In genomic region chr7:124708771-124709485, GRCm38 (mm10) we compare ENCODE assay signal across 10 mouse cellular contexts.
A peak's percentile ranks its signal among the peaks of the same experiment; 100 is the strongest.
DNase-seq lines count a peak whose midpoint lies in the region; ATAC-seq and TF ChIP-seq lines count a peak whose summit lies in the region.
"Had no signal": no experiment of that assay in that cellular context is flagged by ENCODE, and none has a peak within 500 bp of the region (broad histone marks: within the 10 kb centered on the region; RNA-seq: fewer than 3 reads in every experiment).

No protein-coding gene starts in this region.

- H3K4me2 ChIP-seq in hindbrain, embryonic 14.5 days (replicated peaks) = no peak overlapping the region
- H3K4me2 ChIP-seq in hindbrain, embryonic 11.5 days (replicated peaks; ENCODE audit: low read depth, low read length) = no peak overlapping the region
- no peak overlapping the region for H3K4me2 ChIP-seq in lung, postnatal 0 days (replicated peaks; ENCODE audit: low read depth, low read length)

- TF ChIP-seq EP300 in lung, postnatal 0 days (IDR thresholded peaks at IDR 0.05) = no peak

- H3K9ac ChIP-seq in hindbrain, embryonic 14.5 days = no peak overlapping the region
- no peak overlapping the region for H3K9ac ChIP-seq in hindbrain, embryonic 11.5 days (ENCODE audit: low read depth, low read length)
- no peak overlapping the region for H3K9ac ChIP-seq in lung, postnatal 0 days (replicated peaks; ENCODE audit: low read depth)

- H3K9me3 ChIP-seq in hindbrain, embryonic 14.5 days (ENCODE audit: control insufficient read depth, low read length) = no peaks in the 10 kb centered on the region
- no peaks in the 10 kb centered on the region for H3K9me3 ChIP-seq in hindbrain, embryonic 11.5 days (ENCODE audit: control insufficient read depth, low read length)
- H3K9me3 ChIP-seq in lung, postnatal 0 days (ENCODE audit: low read length) = no peaks in the 10 kb centered on the region

- WGBS in hindbrain, embryonic 14.5 days = 38% methylated on average over 11 of the region's 11 CpGs
- 58% methylated on average over 11 of the region's 11 CpGs for WGBS in hindbrain, embryonic 11.5 days
- WGBS in lung, postnatal 0 days = 50% methylated on average over 11 of the region's 11 CpGs

- H3K27me3 ChIP-seq in hindbrain, embryonic 14.5 days (ENCODE audit: control insufficient read depth, insufficient read depth, low read length) = no peaks in the 10 kb centered on the region
- no peaks in the 10 kb centered on the region for H3K27me3 ChIP-seq in hindbrain, embryonic 11.5 days (ENCODE audit: control insufficient read depth, insufficient read depth, low read length)
- H3K27me3 ChIP-seq in lung, postnatal 0 days (replicated peaks; ENCODE audit: insufficient read depth, low read length) = no peaks in the 10 kb centered on the region
- H3K27me3 ChIP-seq: megakaryocyte, embryonic 14.5 days had no signal

- DNase-seq in hindbrain, embryonic 14.5 days (ENCODE audit: low spot score) = no peak
- DNase-seq in hindbrain, embryonic 11.5 days (ENCODE audit: low spot score) = no peak
- DNase-seq in adrenal gland, postnatal 25 days = peak; percentile 10
- DNase-seq in layer of hippocampus, adult 2 months (ENCODE audit: low spot score in 2 of 2) = peak; percentile 54 to 84
- DNase-seq in ovary, adult 18-20 months (ENCODE audit: low spot score) = peak; percentile 58
- no peak for DNase-seq in thymus, postnatal 4 days
- DNase-seq in lung, postnatal 0 days (ENCODE audit: low spot score) = no peak

- no peak overlapping the region for H3K4me3 ChIP-seq in hindbrain, embryonic 14.5 days (replicated peaks; ENCODE audit: low read length)
- H3K4me3 ChIP-seq in hindbrain, embryonic 11.5 days (ENCODE audit: low read depth, low read length) = no peak overlapping the region
- H3K4me3 ChIP-seq in layer of hippocampus, adult 2 months = no peak overlapping the region
- H3K4me3 ChIP-seq in lung, postnatal 0 days (ENCODE audit: low read depth, low read length) = no peak overlapping the region
- H3K4me3 ChIP-seq: erythroblast, embryonic 14.5 days; megakaryocyte, embryonic 14.5 days had no signal

- no peaks in the 10 kb centered on the region for H3K36me3 ChIP-seq in hindbrain, embryonic 14.5 days (replicated peaks; ENCODE audit: control insufficient read depth, insufficient read depth)
- H3K36me3 ChIP-seq in hindbrain, embryonic 11.5 days (ENCODE audit: control insufficient read depth, insufficient read depth, low read length) = no peaks in the 10 kb centered on the region
- no peaks in the 10 kb centered on the region for H3K36me3 ChIP-seq in lung, postnatal 0 days (ENCODE audit: insufficient read depth, low read length)

- no peak for TF ChIP-seq CTCF in layer of hippocampus, adult 2 months (conservative IDR thresholded peaks at IDR 0.05)
- TF ChIP-seq CTCF in lung, postnatal 0 days (IDR thresholded peaks at IDR 0.05) = no peak

- peak; percentile 53; the same call in 1 of the 2 replicates for ATAC-seq in hindbrain, embryonic 14.5 days (ENCODE audit: low FRiP score)
- ATAC-seq in hindbrain, embryonic 11.5 days (ENCODE audit: low FRiP score) = no peak
- peak; percentile 90 for ATAC-seq in frontal cortex, adult (ENCODE audit: low TSS enrichment)
- ATAC-seq in lung, postnatal 0 days = no peak

- peak overlapping the region; percentile 36 for H3K27ac ChIP-seq in hindbrain, embryonic 14.5 days
- no peak overlapping the region for H3K27ac ChIP-seq in hindbrain, embryonic 11.5 days (ENCODE audit: low read depth, low read length)
- no peak overlapping the region for H3K27ac ChIP-seq in layer of hippocampus, adult 2 months
- H3K27ac ChIP-seq in lung, postnatal 0 days (ENCODE audit: low read length) = no peak overlapping the region

- peaks cover 11% of the 10 kb centered on the region for H3K4me1 ChIP-seq in hindbrain, embryonic 14.5 days (replicated peaks; ENCODE audit: control insufficient read depth, insufficient read depth, low read length)
- H3K4me1 ChIP-seq in hindbrain, embryonic 11.5 days (replicated peaks; ENCODE audit: control insufficient read depth, insufficient read depth, low read length) = no peaks in the 10 kb centered on the region
- H3K4me1 ChIP-seq in lung, postnatal 0 days (ENCODE audit: insufficient read depth, low read depth, low read length) = no peaks in the 10 kb centered on the region
- H3K4me1 ChIP-seq: megakaryocyte, embryonic 14.5 days had no signal

Comparison
In these comparisons a context has a peak if more than half of its experiments do, and no peak if none do; other contexts are left out.
1. ATAC-seq: peak in hindbrain, embryonic 14.5 days (single experiment) and frontal cortex, adult (single experiment); none in hindbrain, embryonic 11.5 days (single experiment) and lung, postnatal 0 days (single experiment).
2. DNase-seq: peak in adrenal gland, postnatal 25 days (single experiment), layer of hippocampus, adult 2 months (2 of 2) and ovary, adult 18-20 months (single experiment); none in hindbrain, embryonic 14.5 days (single experiment), hindbrain, embryonic 11.5 days (single experiment), thymus, postnatal 4 days (single experiment) and lung, postnatal 0 days (single experiment).